Mouse (Mus musculus) left cerebral cortex, adult 6 months (tissue): ENCODE measurements around the gene Ccdc24. TPM values are rescaled to one million over a fixed set of nuclear protein-coding genes. Genes with fewer than 3 reads are reported as not detected.

ENCODE experiments used
- long read RNA-seq, 2 experiments: library from polyadenylated mRNA; unstranded; transcript quantifications; one replicate each; pipeline ENCODE4 v2.0.0; 2019 to 2020
- polyA plus RNA-seq: library from polyadenylated mRNA; unstranded; fragments of <200 nt; fragmentation: Nextera tagmentation; gene quantifications from 2 replicates; pipeline ENCODE4 v1.2.3, GENCODE M21; 2021

Ccdc24 gene
- 0.18 and 0.36 TPM in 2 replicates for polyA plus RNA-seq
- long read RNA-seq, experiment 1, partial matches to known transcripts = 0 of 1 reads
- long read RNA-seq, experiment 1, other reads (novel, unspliced or antisense) = 0 of 1 reads
- long read RNA-seq, experiment 2 = 0 reads

GRCm38 (mm10) chr4:117872471-117872886, at the start of gene Ccdc24:
Ccdc24 (minus strand) TSS chr4:117872557.

DNA sequence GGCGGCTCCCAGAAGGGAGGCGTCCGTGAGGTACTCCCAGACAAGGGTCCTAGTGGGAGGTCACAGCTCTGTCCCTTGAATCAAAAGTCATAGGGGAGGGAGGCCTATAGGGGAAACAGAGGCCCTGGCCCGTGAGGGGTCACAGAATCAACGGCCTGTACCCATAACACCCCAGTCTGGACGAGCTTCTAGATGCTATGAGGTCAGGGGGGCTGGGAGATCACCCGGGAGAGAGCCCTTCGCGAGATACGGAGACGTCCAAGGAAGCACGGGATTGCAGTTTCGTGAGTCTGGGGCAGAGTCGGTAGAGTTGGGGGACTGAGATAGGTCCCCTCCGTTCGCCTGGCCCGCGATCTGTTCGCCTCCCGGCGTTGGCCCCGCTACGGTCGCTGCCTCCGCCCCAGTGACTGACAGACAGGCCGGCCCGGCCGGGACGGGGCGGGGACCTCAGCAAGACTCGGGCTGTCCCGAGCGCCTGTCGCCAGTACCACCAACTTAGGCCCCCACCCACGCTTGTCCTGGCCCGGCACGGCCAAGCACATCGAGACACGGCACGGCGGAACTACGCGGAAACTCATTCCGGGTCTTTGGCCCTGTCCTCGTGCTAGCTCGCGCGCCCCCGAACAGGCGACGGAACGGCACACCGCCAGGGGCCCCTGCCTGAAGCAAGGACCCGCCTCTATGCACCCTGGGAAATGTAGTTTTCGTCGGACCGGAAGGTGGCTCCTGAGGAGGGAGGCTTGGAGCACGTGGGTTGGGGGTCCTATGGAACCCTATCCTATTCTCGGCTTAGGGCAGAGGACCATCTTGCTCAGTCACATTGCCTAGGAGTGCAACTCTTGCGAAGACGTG, 42.5 kb upstream of the Ccdc24 start, which contains the start of gene Ipo13:
Gene Ipo13 (minus strand): TSS at position 409 of the 852 bp plus-strand sequence.

DNA sequence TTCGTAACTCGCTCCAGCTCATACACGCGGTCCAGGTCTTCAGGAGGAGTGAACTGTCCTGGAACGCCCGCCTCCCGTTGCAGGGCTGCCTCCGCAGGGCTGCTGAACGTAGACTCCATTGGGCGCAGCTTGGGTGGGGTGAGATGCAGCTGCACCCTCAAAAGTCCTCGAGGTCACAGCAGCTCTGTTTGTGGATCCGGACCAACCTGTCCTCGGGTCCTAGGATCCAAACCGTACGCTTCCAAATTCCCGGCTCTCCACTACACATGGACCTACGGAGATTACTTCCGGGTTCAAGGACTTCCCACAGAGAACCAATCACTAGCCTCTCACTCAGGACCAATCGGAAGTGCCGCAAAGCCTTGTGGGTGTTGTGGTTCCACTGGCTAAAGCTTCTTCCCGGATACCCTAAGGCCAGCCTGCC, 19.4 kb upstream of the Ccdc24 start, which contains the start of gene Dph2:
Gene Dph2 (minus strand): TSS at position 295 of the 424 bp plus-strand sequence.

DNA sequence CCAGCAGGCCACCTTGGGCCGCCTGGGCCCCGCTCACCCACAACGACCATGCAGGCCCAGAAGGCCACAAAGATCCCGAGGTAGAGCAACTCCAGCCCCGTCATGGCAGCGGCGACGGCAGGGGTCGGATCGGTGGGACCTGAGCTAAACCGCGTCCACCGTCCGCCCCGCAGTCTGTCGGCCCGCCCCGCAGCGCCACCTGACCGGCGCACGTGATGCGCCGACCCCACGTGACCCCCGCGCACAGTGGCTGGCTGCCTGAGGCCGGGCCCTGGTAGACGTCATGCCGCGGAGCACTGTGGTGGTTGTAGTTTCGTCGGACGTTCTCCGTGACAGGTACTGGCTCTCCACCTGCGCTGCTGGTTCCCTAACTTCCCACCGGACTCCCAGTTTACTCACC, 14.8 kb upstream of the Ccdc24 start, which contains the start of gene Atp6v0b:
Gene Atp6v0b (minus strand): TSS at position 201 of the 400 bp plus-strand sequence.

DNA sequence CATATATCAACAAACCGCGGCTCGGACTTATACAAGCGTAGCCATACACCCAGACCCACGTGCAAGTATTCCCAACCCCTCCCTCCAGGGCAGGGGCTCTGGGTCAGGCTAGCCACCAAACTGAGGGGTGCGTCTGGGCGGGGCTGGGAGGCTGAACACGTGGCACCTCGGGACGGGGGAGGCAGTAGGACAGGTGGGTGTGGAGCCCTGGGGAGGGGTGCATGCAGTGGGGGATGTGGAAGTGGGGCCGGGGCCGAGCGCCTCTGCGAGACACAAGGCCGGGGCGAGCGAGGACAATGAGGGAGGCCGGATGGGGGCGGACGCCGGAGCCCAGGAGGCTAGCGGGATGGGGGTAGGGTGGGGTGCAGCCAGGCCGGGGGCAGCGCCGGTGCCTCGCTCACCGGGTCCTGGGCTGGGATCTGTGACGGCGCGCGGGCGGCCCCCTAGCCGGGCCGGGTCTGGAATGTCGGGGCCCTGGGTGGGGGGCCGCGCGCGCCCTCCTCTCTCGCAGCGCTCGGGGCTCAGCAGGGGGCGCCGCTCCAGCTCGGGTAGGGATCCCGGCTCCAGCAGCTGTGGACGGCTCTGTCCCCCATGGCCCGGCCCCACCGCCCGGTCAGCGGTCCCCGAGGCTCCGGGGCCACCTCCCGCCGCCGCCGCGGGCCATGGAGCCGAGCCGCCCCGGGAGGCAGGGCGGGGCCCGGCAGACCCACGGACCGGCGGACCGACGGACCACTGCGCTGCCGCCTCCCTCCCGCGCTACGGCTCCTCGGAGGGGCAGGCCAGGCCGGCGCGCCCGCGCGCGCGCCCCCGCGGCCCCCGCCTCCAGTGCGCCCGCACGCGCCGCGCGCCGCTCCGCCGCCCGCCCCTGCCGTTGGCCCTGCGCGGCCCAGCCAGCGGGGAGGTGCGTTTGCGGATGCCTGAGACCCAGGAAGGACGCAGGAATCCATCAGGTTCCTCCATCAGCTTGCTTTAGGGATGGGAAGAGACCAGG, 10.6 kb upstream of the Ccdc24 start, which contains the start of gene B4galt2:
Gene B4galt2 (minus strand): TSS at position 787 of the 991 bp plus-strand sequence.

DNA sequence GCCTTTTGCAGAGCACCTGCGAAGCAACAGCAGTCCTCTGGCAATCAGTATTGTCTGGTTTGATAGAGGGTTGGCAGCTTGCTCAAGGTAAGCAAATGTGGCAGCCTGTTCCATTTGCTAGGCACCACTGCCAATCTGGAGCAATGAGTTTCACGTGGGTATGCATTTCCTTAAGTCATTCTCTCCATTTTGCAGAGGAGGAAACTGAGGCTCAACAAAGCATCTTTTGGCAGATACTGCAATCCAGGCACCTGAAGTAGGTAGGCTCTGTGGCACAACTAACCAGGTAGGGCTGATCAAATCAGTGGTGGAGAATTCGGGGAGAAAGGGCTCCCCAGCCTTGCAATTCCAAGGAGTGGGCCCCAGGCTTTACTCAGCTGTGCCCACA, 37.9 kb downstream of the Ccdc24 start, which contains the start of gene Slc6a9:
Gene Slc6a9 (plus strand): TSS at position 50 of the 388 bp plus-strand sequence.

Other genes with a start within 250 kb of the Ccdc24 start
- gene Dmap1, start 190.3 kb downstream of the Ccdc24 start, polyA plus RNA-seq = 39.7 and 43.5 TPM in 2 replicates
- gene Gm12845, start 148.1 kb downstream of the Ccdc24 start, polyA plus RNA-seq = not detected in 2 replicates
- gene Klf17, start 106.9 kb downstream of the Ccdc24 start, polyA plus RNA-seq = not detected in 2 replicates
- gene Slc6a9, start 38.1 kb downstream of the Ccdc24 start, polyA plus RNA-seq = 14.7 and 18.0 TPM in 2 replicates
- gene B4galt2, start 10.9 kb upstream of the Ccdc24 start, polyA plus RNA-seq = 12.5 and 33.1 TPM in 2 replicates
- 819 and 1,051 TPM in 2 replicates for gene Atp6v0b, start 14.8 kb upstream of the Ccdc24 start, polyA plus RNA-seq
- gene Dph2, start 19.5 kb upstream of the Ccdc24 start, polyA plus RNA-seq = 6.4 and 7.7 TPM in 2 replicates
- gene Ipo13, start 42.4 kb upstream of the Ccdc24 start, polyA plus RNA-seq = 34.0 and 35.1 TPM in 2 replicates
- gene Artn, start 57.2 kb upstream of the Ccdc24 start, polyA plus RNA-seq = 1.4 and 1.7 TPM in 2 replicates